Mouse (Mus musculus) erythroblast, embryonic 14.5 days (primary cell): ENCODE measurements around the gene Ascl1.

Experiments used
- GATA1 ChIP-seq: IDR thresholded peaks from 2 replicates; pipeline ENCODE4 v1.6.1; 2012; ENCODE audit warnings: low read length, inconsistent platforms, mixed read lengths
- TAL1 ChIP-seq: IDR thresholded peaks from 3 replicates; pipeline ENCODE4 v1.6.1; 2012; ENCODE audit warnings: low read length, inconsistent platforms, mixed read lengths

GRCm38 (mm10) chr10:87494596-87494995 is 1.1 kb upstream of the Ascl1 start:
- TF ChIP-seq GATA1 (no peak), TAL1 (no peak)
